Mouse (Mus musculus) myocyte (in vitro differentiated cells): ENCODE measurements around the gene Ppp1cc. TPM values are rescaled to one million over a fixed set of nuclear protein-coding genes. Genes with fewer than 3 reads are reported as not detected.

Source experiments
- H3K27me3 ChIP-seq: one replicate; pipeline ENCODE4 v1.6.1; 2011; ENCODE audit not compliant: control insufficient read depth, insufficient read depth, insufficient read length
- H3K36me3 ChIP-seq: one replicate; pipeline ENCODE4 v1.6.1; 2011; ENCODE audit not compliant: control insufficient read depth, insufficient read depth
- H3K4me2 ChIP-seq: one replicate; pipeline ENCODE4 v1.6.1; 2011; ENCODE audit warnings: low read depth, control low read depth
- H3K4me3 ChIP-seq: one replicate; pipeline ENCODE4 v1.5.1; 2011; ENCODE audit warnings: mild to moderate bottlenecking, control low read depth, moderate library complexity
- H3K79me2 ChIP-seq: one replicate; pipeline ENCODE4 v1.6.1; 2011; ENCODE audit not compliant: control insufficient read depth, insufficient read depth
- H3ac ChIP-seq: one replicate; pipeline ENCODE4 v1.6.1; 2011; ENCODE audit not compliant: control insufficient read depth, insufficient read length
- CEBPB ChIP-seq: IDR thresholded peaks from 2 replicates; pipeline ENCODE4 v1.6.1; 2011; ENCODE audit warnings: mild to moderate bottlenecking, moderate library complexity; ENCODE audit not compliant: poor library complexity, insufficient read depth, severe bottlenecking
- E2F4 ChIP-seq: IDR thresholded peaks from one replicate; pipeline ENCODE4 v1.6.1; 2011; ENCODE audit warnings: mild to moderate bottlenecking, control low read depth, moderate library complexity; ENCODE audit not compliant: insufficient read depth
- MAX ChIP-seq: IDR thresholded peaks from one replicate; pipeline ENCODE4 v1.6.1; 2011; ENCODE audit warnings: low read depth, mild to moderate bottlenecking, control low read depth
- MYOD1 ChIP-seq, 3 experiments: IDR thresholded peaks; one replicate each; pipeline ENCODE4 v1.6.1; 2011; ENCODE audit warnings: control low read depth in 2 of 3, low read depth in 2 of 3, mild to moderate bottlenecking in 2 of 3, moderate library complexity in 1 of 3; ENCODE audit not compliant: insufficient read length in 2 of 3, control insufficient read depth in 1 of 3
- MYOG ChIP-seq, 3 experiments: IDR thresholded peaks; one replicate each; pipeline ENCODE4 v1.6.1; 2011; ENCODE audit warnings: control low read depth in 2 of 3, low read depth in 2 of 3, mild to moderate bottlenecking in 2 of 3; ENCODE audit not compliant: insufficient read length in 2 of 3, control insufficient read depth in 1 of 3, insufficient read depth in 1 of 3
- POLR2A ChIP-seq: IDR thresholded peaks from one replicate; pipeline ENCODE4 v1.6.1; 2011; ENCODE audit warnings: low read depth, mild to moderate bottlenecking, control low read depth, moderate library complexity; ENCODE audit not compliant: insufficient read length
- POLR2AphosphoS2 ChIP-seq: IDR thresholded peaks from one replicate; pipeline ENCODE4 v1.6.1; 2011; ENCODE audit warnings: low read depth, control low read depth; ENCODE audit not compliant: insufficient read length
- REST ChIP-seq: IDR thresholded peaks from one replicate; pipeline ENCODE4 v1.6.1; 2011; ENCODE audit warnings: mild to moderate bottlenecking, control low read depth, moderate library complexity; ENCODE audit not compliant: insufficient read depth, insufficient read length
- SRF ChIP-seq: IDR thresholded peaks from one replicate; pipeline ENCODE4 v1.6.1; 2011; ENCODE audit warnings: low read depth; ENCODE audit not compliant: control insufficient read depth, insufficient read length
- TCF12 ChIP-seq: IDR thresholded peaks from one replicate; pipeline ENCODE4 v1.6.1; 2011; ENCODE audit warnings: mild to moderate bottlenecking, control low read depth; ENCODE audit not compliant: poor library complexity, insufficient read depth, severe bottlenecking
- TCF3 ChIP-seq: IDR thresholded peaks from one replicate; pipeline ENCODE4 v1.6.1; 2011; ENCODE audit warnings: low read depth, control low read depth; ENCODE audit not compliant: insufficient read length
- USF1 ChIP-seq: IDR thresholded peaks from one replicate; pipeline ENCODE4 v1.6.1; 2011; ENCODE audit warnings: low read depth, mild to moderate bottlenecking, control low read depth, moderate library complexity
- polyA plus RNA-seq: library from polyadenylated mRNA; unstranded; fragments of >200 nt; fragmentation: generic; extraction: Trizol; gene quantifications from one replicate; pipeline ENCODE4 v1.2.1, GENCODE M21; 2012; ENCODE audit warnings: missing spikeins

Gene Ppp1cc
- polyA plus RNA-seq, 1 experiment = 136 TPM

DNA sequence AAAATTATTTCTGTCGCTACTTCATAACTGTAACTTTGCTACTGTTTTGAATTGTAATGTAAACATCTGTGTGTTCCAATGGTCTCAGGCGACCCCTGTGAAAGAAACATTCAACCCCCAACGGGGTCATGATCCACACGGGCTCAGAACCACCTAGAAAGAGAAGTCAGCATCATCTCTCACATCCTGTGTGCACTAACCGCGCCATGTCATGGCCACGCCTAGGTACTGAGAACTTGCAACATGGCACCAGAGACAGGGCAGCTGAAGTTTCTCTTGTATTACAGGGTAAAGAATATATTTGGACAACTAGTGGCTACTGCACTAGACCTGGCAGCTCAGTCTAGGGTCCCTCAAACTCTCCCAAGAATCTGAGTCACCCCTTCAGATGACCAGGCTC, 44.6 kb upstream of the Ppp1cc start:
- no peaks in the 10 kb centered on the region for H3K36me3 ChIP-seq
- no peak for TF ChIP-seq MYOG (IDR thresholded peaks at IDR 0.05; ENCODE audit: control insufficient read depth in 1 of 3, insufficient read depth in 1 of 3, insufficient read length in 2 of 3, low read depth in 2 of 3)
- H3K27me3 ChIP-seq = peaks cover 42% of the 10 kb centered on the region
- no peak overlapping the region for H3ac ChIP-seq
- no peaks in the 10 kb centered on the region for H3K79me2 ChIP-seq
- H3K4me3 ChIP-seq = no peak overlapping the region
- no peak overlapping the region for H3K4me2 ChIP-seq

DNA sequence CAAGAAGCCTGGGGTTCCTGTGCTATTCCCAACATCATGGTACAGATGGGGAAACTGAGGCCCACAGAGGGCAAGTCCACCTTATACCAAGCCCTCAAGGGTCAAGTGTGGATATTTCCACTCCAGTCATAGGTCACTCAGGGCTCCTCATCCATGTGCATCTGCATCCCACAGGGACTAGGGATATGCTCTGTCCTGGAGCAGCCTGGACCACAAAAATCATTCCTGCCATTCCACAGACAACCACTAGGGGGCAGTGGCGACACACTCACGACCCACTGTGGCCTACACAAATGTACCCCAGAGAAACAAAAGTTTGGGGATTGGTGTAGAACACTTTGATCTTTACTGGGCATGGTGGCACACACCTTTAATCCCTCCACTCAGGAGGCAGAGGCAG, 43.9 kb upstream of the Ppp1cc start:
- H3K4me2 ChIP-seq = no peak overlapping the region
- H3K79me2 ChIP-seq = no peaks in the 10 kb centered on the region
- H3K4me3 ChIP-seq = no peak overlapping the region
- no peaks in the 10 kb centered on the region for H3K36me3 ChIP-seq
- no peak overlapping the region for H3ac ChIP-seq
- peaks cover 37% of the 10 kb centered on the region for H3K27me3 ChIP-seq
- TF ChIP-seq USF1 (no peak), MAX (no peak), E2F4 (no peak), POLR2A (no peak), MYOG (IDR thresholded peaks at IDR 0.05; ENCODE audit: control insufficient read depth in 1 of 3, insufficient read depth in 1 of 3, insufficient read length in 2 of 3, low read depth in 2 of 3) (no peak), SRF (no peak), REST (no peak), TCF3 (no peak), CEBPB (no peak), POLR2AphosphoS2 (no peak), MYOD1 (IDR thresholded peaks at IDR 0.05; ENCODE audit: control insufficient read depth in 1 of 3, insufficient read length in 2 of 3, low read depth in 2 of 3) (no peak), TCF12 (no peak)

DNA sequence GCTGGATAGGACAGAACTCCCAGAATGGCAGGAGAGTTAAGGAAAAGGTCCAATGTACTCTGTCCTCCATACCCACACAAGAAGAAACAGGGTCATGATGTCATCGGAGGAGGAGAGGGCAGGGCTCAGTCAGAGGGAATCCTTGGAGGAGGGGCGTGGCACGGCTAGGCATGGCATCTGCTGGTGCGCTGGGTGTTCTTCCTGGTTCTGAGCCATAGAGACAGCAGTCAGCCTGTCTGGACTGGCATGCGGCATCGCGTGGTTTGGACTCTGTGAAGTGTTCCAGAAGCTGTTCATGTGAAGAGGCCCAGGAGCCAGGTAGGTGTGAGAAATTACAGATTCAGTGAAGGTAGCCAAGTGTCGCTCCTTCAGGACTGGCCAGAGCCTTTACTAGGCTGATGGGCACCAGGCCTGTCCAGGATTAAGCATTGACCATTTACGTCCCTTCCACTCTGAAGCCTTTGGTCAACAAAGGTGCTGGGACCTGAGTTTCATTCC, 42.8 kb upstream of the Ppp1cc start:
- peaks cover 26% of the 10 kb centered on the region for H3K27me3 ChIP-seq
- TF ChIP-seq MAX (no peak), TCF12 (no peak), REST (no peak), POLR2A (no peak), POLR2AphosphoS2 (no peak)
- H3K4me3 ChIP-seq = no peak overlapping the region
- no peaks in the 10 kb centered on the region for H3K36me3 ChIP-seq
- no peak overlapping the region for H3ac ChIP-seq
- no peaks in the 10 kb centered on the region for H3K79me2 ChIP-seq
- no peak overlapping the region for H3K4me2 ChIP-seq

DNA sequence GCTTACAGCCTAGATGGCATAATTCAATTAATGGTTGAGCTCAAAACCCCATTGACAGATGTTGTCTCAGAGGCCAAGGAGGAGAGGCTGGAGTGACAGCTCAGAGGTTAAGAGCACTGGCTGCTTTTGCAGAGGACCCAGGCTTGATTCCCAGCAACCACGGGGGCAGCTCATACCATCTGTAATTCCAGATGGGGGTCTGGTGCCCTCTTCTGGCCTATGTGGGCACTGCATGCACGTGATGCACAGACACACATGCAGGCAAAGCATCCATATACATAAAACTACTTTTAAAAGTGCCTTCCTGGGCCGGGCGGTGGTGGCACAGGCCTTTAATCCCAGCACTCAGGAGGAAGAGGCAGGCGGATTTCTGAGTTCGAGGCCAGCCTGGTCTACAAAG, 41.8 kb upstream of the Ppp1cc start:
- no peak overlapping the region for H3ac ChIP-seq

DNA sequence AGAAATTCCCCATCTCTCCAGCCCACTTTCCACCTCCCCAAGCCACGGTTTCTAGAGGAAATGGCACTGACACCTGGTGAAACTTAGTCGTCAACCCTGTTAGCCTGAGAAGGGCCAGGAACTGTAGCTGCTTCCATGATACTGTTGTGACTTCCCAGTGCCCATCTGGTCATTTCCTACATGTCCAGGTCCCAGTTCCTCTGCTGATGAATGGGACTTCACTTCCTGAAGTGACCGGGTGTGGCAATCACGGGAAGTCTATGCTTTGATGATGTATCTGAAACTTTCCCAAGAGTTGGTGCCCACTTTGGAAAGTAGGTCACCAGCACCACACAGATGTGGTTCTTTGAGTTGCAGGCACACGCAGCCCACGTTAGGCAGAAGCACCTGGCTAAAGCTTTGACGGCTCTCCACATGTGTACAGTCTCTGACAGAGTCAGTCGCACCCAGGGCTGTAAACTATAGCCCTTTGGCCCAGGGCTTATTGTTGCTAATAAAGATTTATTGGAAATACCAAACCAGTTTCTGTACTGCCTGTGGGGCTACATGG, 32.8 kb upstream of the Ppp1cc start:
- no peaks in the 10 kb centered on the region for H3K36me3 ChIP-seq
- no peaks in the 10 kb centered on the region for H3K79me2 ChIP-seq
- H3ac ChIP-seq = no peak overlapping the region
- no peak overlapping the region for H3K4me3 ChIP-seq
- H3K27me3 ChIP-seq = peaks cover 49% of the 10 kb centered on the region
- TF ChIP-seq E2F4 (no peak), CEBPB (no peak), MYOD1 (IDR thresholded peaks at IDR 0.05; ENCODE audit: control insufficient read depth in 1 of 3, insufficient read length in 2 of 3, low read depth in 2 of 3) (no peak), MAX (no peak), POLR2AphosphoS2 (no peak), SRF (no peak), TCF12 (no peak), USF1 (no peak)
- H3K4me2 ChIP-seq = no peak overlapping the region

More for the DNA sequence above, 41.8 kb upstream of the Ppp1cc start:
- Histone ChIP-seq H3K4me3 (no peak overlapping the region), H3K4me2 (no peak overlapping the region), H3K27me3 (peaks cover 24% of the 10 kb centered on the region), H3K79me2 (no peaks in the 10 kb centered on the region), H3K36me3 (no peaks in the 10 kb centered on the region)
- no peak for TF ChIP-seq REST
- TF ChIP-seq E2F4 = no peak
- no peak for TF ChIP-seq TCF3
- TF ChIP-seq POLR2AphosphoS2 = no peak
- no peak for TF ChIP-seq USF1
- no peak for TF ChIP-seq MYOD1 (IDR thresholded peaks at IDR 0.05; ENCODE audit: control insufficient read depth in 1 of 3, insufficient read length in 2 of 3, low read depth in 2 of 3)
- no peak for TF ChIP-seq MAX
